Mouse (Mus musculus) bone marrow, adult 2 months (tissue): Measurements from ENCODE around the gene Macc1. TPM values are rescaled to one million over a fixed set of nuclear protein-coding genes. Genes with fewer than 3 reads are reported as not detected.
"Not testable (repeated sequence)": the region's sequence is repeated elsewhere in the genome, so short reads cannot be mapped to it uniquely, and the experiment has no call there.

Experiments
- H3K27ac ChIP-seq: fragments of 200-500 bp; 2 replicates; pipeline ENCODE4 v1.5.1; 2012; ENCODE audit warnings: low read depth, mild to moderate bottlenecking, control low read depth, inconsistent platforms, low read length; ENCODE audit not compliant: control insufficient read depth, poor library complexity, insufficient read depth
- H3K4me1 ChIP-seq: fragments of 200-500 bp; 2 replicates; pipeline ENCODE4 v1.6.1; 2011; ENCODE audit warnings: low read length; ENCODE audit not compliant: control insufficient read depth, insufficient read depth
- H3K4me3 ChIP-seq: fragments of 200-500 bp; replicated peaks from 2 replicates; pipeline ENCODE3; 2011; ENCODE audit warnings: mild to moderate bottlenecking, low read depth, low read length, control low read depth; ENCODE audit not compliant: control insufficient read depth
- CTCF ChIP-seq: fragments of 200-500 bp; IDR thresholded peaks from 2 replicates; pipeline ENCODE4 v1.5.1; 2011; ENCODE audit warnings: low read length, control low read depth; ENCODE audit not compliant: control insufficient read depth, insufficient read depth
- POLR2A ChIP-seq: fragments of 200-500 bp; IDR thresholded peaks from 2 replicates; pipeline ENCODE4 v1.6.1; 2011; ENCODE audit warnings: low read depth, mild to moderate bottlenecking, control low read depth, low read length, borderline replicate concordance; ENCODE audit not compliant: control insufficient read depth
- WGBS: fragments of 180-500 bp; shearing (Covaris S2); methylation state at CpG from one replicate; pipeline ENCODE4 v1.1.7; 2018; 5-methylcytosine and 5-hydroxymethylcytosine counted together
- polyA plus RNA-seq: library from polyadenylated mRNA; stranded (reverse); fragments of >200 nt; gene quantifications from 2 replicates; pipeline ENCODE4 v1.2.4, GENCODE M21; 2011; ENCODE audit warnings: low replicate concordance; ENCODE audit not compliant: missing spikeins, insufficient read depth, insufficient read length

Macc1 gene
- polyA plus RNA-seq, 1 experiment, result not detected

- no peaks in the 10 kb centered on the region for H3K4me1 ChIP-seq
- no peak overlapping the region for H3K27ac ChIP-seq
- no peak overlapping the region for H3K4me3 ChIP-seq
- WGBS, result 37% methylated on average over 3 of the region's 3 CpGs
- TF ChIP-seq CTCF (no peak), POLR2A (no peak)
These were observed 881 bp upstream of the Macc1 start for GRCm38 (mm10) chr12:119313014-119313763.

- no peak overlapping the region for H3K4me3 ChIP-seq
- no peak overlapping the region for H3K27ac ChIP-seq
- no peak for TF ChIP-seq CTCF
- no peak for TF ChIP-seq POLR2A
- WGBS, result 73% methylated on average over 1 of the region's 1 CpGs
- H3K4me1 ChIP-seq, result no peaks in the 10 kb centered on the region
These were observed 4.7 kb downstream of the Macc1 start for GRCm38 (mm10) chr12:119318799-119319198.

GRCm38 (mm10) chr12:119325400-119325799, 11.3 kb downstream of the Macc1 start:
- TF ChIP-seq CTCF (no peak), POLR2A (no peak)
- Histone ChIP-seq H3K27ac (no peak overlapping the region), H3K4me1 (no peaks in the 10 kb centered on the region), H3K4me3 (no peak overlapping the region)

- no peak for TF ChIP-seq CTCF
- no peak for TF ChIP-seq POLR2A
- H3K4me1 ChIP-seq, result no peaks in the 10 kb centered on the region
- WGBS, result 79% methylated on average over 4 of the region's 4 CpGs
- H3K4me3 ChIP-seq, result no peak overlapping the region
- no peak overlapping the region for H3K27ac ChIP-seq
These were observed 16.6 kb downstream of the Macc1 start for GRCm38 (mm10) chr12:119330644-119331043.

- Histone ChIP-seq H3K4me1 (no peaks in the 10 kb centered on the region), H3K4me3 (no peak overlapping the region), H3K27ac (no peak overlapping the region)
- TF ChIP-seq CTCF, result no peak
- no peak for TF ChIP-seq POLR2A
These were observed 19.3 kb downstream of the Macc1 start for GRCm38 (mm10) chr12:119333376-119333775.

GRCm38 (mm10) chr12:119352579-119352978, 38.5 kb downstream of the Macc1 start:
- not testable (repeated sequence) for H3K27ac ChIP-seq, H3K4me3 ChIP-seq, H3K4me1 ChIP-seq
- 61% methylated on average over 16 of the region's 16 CpGs for WGBS

- H3K27ac ChIP-seq, result no peak overlapping the region
- no peak for TF ChIP-seq CTCF
- no peak for TF ChIP-seq POLR2A
- WGBS, result 73% methylated on average over 7 of the region's 7 CpGs
These were observed 43.6 kb downstream of the Macc1 start for GRCm38 (mm10) chr12:119357418-119358241.

GRCm38 (mm10) chr12:119358242-119358515, 44.1 kb downstream of the Macc1 start:
- Histone ChIP-seq H3K27ac (no peak overlapping the region), H3K4me3 (no peak overlapping the region), H3K4me1 (no peaks in the 10 kb centered on the region)
- TF ChIP-seq CTCF (no peak), POLR2A (no peak)
- 73% methylated on average over 1 of the region's 1 CpGs for WGBS

More at GRCm38 (mm10) chr12:119357418-119358241, 43.6 kb downstream of the Macc1 start:
- Histone ChIP-seq H3K4me1 (no peaks in the 10 kb centered on the region), H3K4me3 (no peak overlapping the region)
